Mouse (Mus musculus): ENCODE data around the gene Axin1. TPM values are rescaled to one million over a fixed set of nuclear protein-coding genes. Genes with fewer than 3 reads are reported as not detected.
A peak's percentile ranks its signal among the peaks of the same experiment; 100 is the strongest.

Axin1 gene
- polyA plus RNA-seq, 1 experiment from 2014 or later, result 4.7 TPM

GRCm38 (mm10) chr17:26221508-26221907, 83.0 kb downstream of the Axin1 start:
- TF ChIP-seq CTCF (IDR thresholded peaks at IDR 0.05; ENCODE audit: low read depth), result no peak
- TF ChIP-seq EP300 (IDR thresholded peaks at IDR 0.05; ENCODE audit: low read depth), result no peak
- no peaks in the 10 kb centered on the region for H3K9me3 ChIP-seq (ENCODE audit: low read length)

GRCm38 (mm10) chr17:26225150-26225549, 86.7 kb downstream of the Axin1 start:
- no peak for DNase-seq
- 73% methylated on average over 12 of the region's 12 CpGs for WGBS (ENCODE audit: insufficient replicate concordance)
- no peak overlapping the region for H3K4me3 ChIP-seq (ENCODE audit: low read depth, low read length)
- no peaks in the 10 kb centered on the region for H3K9me3 ChIP-seq (ENCODE audit: low read length)
- H3K27me3 ChIP-seq (ENCODE audit: insufficient read depth, low read length), result no peaks in the 10 kb centered on the region
- no peaks in the 10 kb centered on the region for H3K4me1 ChIP-seq (ENCODE audit: insufficient read depth)
- H3K27ac ChIP-seq (ENCODE audit: low read depth), result no peak overlapping the region
- H3K9ac ChIP-seq (replicated peaks), result no peak overlapping the region
- no peaks in the 10 kb centered on the region for H3K36me3 ChIP-seq (replicated peaks; ENCODE audit: insufficient read depth, low read length)
- TF ChIP-seq CTCF (IDR thresholded peaks at IDR 0.05; ENCODE audit: low read depth) (no peak), EP300 (IDR thresholded peaks at IDR 0.05; ENCODE audit: low read depth) (no peak)
- no peak overlapping the region for H3K4me2 ChIP-seq (ENCODE audit: low read depth, low read length)
- no peak for ATAC-seq

More at GRCm38 (mm10) chr17:26221508-26221907, 83.0 kb downstream of the Axin1 start:
- no peak overlapping the region for H3K9ac ChIP-seq (replicated peaks)
- no peak overlapping the region for H3K27ac ChIP-seq (ENCODE audit: low read depth)
- H3K4me2 ChIP-seq (ENCODE audit: low read depth, low read length), result no peak overlapping the region
- WGBS (ENCODE audit: insufficient replicate concordance), result 62% methylated on average over 2 of the region's 2 CpGs
- H3K4me3 ChIP-seq (ENCODE audit: low read depth, low read length), result no peak overlapping the region
- no peak for ATAC-seq
- no peaks in the 10 kb centered on the region for H3K27me3 ChIP-seq (ENCODE audit: insufficient read depth, low read length)
- DNase-seq, result no peak
- no peaks in the 10 kb centered on the region for H3K36me3 ChIP-seq (replicated peaks; ENCODE audit: insufficient read depth, low read length)
- no peaks in the 10 kb centered on the region for H3K4me1 ChIP-seq (ENCODE audit: insufficient read depth)

GRCm38 (mm10) chr17:26229776-26230175, 91.3 kb downstream of the Axin1 start:
- ATAC-seq, result no peak
- Histone ChIP-seq H3K9me3 (ENCODE audit: low read length) (no peaks in the 10 kb centered on the region), H3K36me3 (replicated peaks; ENCODE audit: insufficient read depth, low read length) (no peaks in the 10 kb centered on the region)

GRCm38 (mm10) chr17:26231156-26231555, 92.7 kb downstream of the Axin1 start:
- no peak for DNase-seq
- no peak for TF ChIP-seq CTCF (IDR thresholded peaks at IDR 0.05; ENCODE audit: low read depth)
- Histone ChIP-seq H3K4me2 (ENCODE audit: low read depth, low read length) (no peak overlapping the region), H3K27ac (ENCODE audit: low read depth) (peak overlapping the region; percentile 45; the same call in 1 of the 2 replicates), H3K27me3 (ENCODE audit: insufficient read depth, low read length) (no peaks in the 10 kb centered on the region), H3K4me3 (ENCODE audit: low read depth, low read length) (no peak overlapping the region), H3K9me3 (ENCODE audit: low read length) (no peaks in the 10 kb centered on the region), H3K4me1 (ENCODE audit: insufficient read depth) (0 out of 2 replicates have a peak, but pooled peaks cover 7% of the 10 kb centered on the region), H3K9ac (replicated peaks) (no peak overlapping the region), H3K36me3 (replicated peaks; ENCODE audit: insufficient read depth, low read length) (no peaks in the 10 kb centered on the region)
- no peak for ATAC-seq
- WGBS (ENCODE audit: insufficient replicate concordance), result 53% methylated on average over 5 of the region's 5 CpGs

More at GRCm38 (mm10) chr17:26229776-26230175, 91.3 kb downstream of the Axin1 start:
- WGBS (ENCODE audit: insufficient replicate concordance), result 71% methylated on average over 5 of the region's 5 CpGs
- H3K4me2 ChIP-seq (ENCODE audit: low read depth, low read length), result no peak overlapping the region
- no peaks in the 10 kb centered on the region for H3K27me3 ChIP-seq (ENCODE audit: insufficient read depth, low read length)
- no peak overlapping the region for H3K4me3 ChIP-seq (ENCODE audit: low read depth, low read length)
- TF ChIP-seq EP300 (IDR thresholded peaks at IDR 0.05; ENCODE audit: low read depth) (no peak), CTCF (IDR thresholded peaks at IDR 0.05; ENCODE audit: low read depth) (no peak)
- H3K9ac ChIP-seq (replicated peaks), result no peak overlapping the region
- H3K27ac ChIP-seq (ENCODE audit: low read depth), result no peak overlapping the region
- no peak for DNase-seq
- no peaks in the 10 kb centered on the region for H3K4me1 ChIP-seq (ENCODE audit: insufficient read depth)

- Histone ChIP-seq H3K27me3 (ENCODE audit: insufficient read depth, low read length) (no peaks in the 10 kb centered on the region), H3K36me3 (replicated peaks; ENCODE audit: insufficient read depth, low read length) (no peaks in the 10 kb centered on the region), H3K27ac (ENCODE audit: low read depth) (no peak overlapping the region), H3K4me3 (ENCODE audit: low read depth, low read length) (no peak overlapping the region), H3K4me2 (ENCODE audit: low read depth, low read length) (no peak overlapping the region), H3K9ac (replicated peaks) (no peak overlapping the region), H3K9me3 (ENCODE audit: low read length) (no peaks in the 10 kb centered on the region), H3K4me1 (ENCODE audit: insufficient read depth) (0 out of 2 replicates have a peak, but pooled peaks cover 7% of the 10 kb centered on the region)
- ATAC-seq (no peak), DNase-seq (no peak)
- 76% methylated on average over 8 of the region's 8 CpGs for WGBS (ENCODE audit: insufficient replicate concordance)
- TF ChIP-seq CTCF (IDR thresholded peaks at IDR 0.05; ENCODE audit: low read depth), result peak; percentile 54
- no peak for TF ChIP-seq EP300 (IDR thresholded peaks at IDR 0.05; ENCODE audit: low read depth)
Measured at GRCm38 (mm10) chr17:26232863-26233262, 94.4 kb downstream of the Axin1 start.

GRCm38 (mm10) chr17:26234386-26234785, 95.9 kb downstream of the Axin1 start:
- TF ChIP-seq CTCF (IDR thresholded peaks at IDR 0.05; ENCODE audit: low read depth) (no peak), EP300 (IDR thresholded peaks at IDR 0.05; ENCODE audit: low read depth) (no peak)
- Histone ChIP-seq H3K27ac (ENCODE audit: low read depth) (no peak overlapping the region), H3K36me3 (replicated peaks; ENCODE audit: insufficient read depth, low read length) (no peaks in the 10 kb centered on the region), H3K4me1 (ENCODE audit: insufficient read depth) (0 out of 2 replicates have a peak, but pooled peaks cover 7% of the 10 kb centered on the region), H3K9ac (replicated peaks) (no peak overlapping the region), H3K9me3 (ENCODE audit: low read length) (no peaks in the 10 kb centered on the region), H3K4me3 (ENCODE audit: low read depth, low read length) (no peak overlapping the region), H3K27me3 (ENCODE audit: insufficient read depth, low read length) (no peaks in the 10 kb centered on the region), H3K4me2 (ENCODE audit: low read depth, low read length) (no peak overlapping the region)
- no peak for DNase-seq
- WGBS (ENCODE audit: insufficient replicate concordance), result 83% methylated on average over 8 of the region's 8 CpGs
- no peak for ATAC-seq
